Mouse (Mus musculus) midbrain, embryonic 13.5 days (tissue): ENCODE results near the gene Pfn2. TPM values are rescaled to one million over a fixed set of nuclear protein-coding genes. Genes with fewer than 3 reads are reported as not detected.

Experiments
- polyA plus RNA-seq: library from polyadenylated mRNA; unstranded; fragments of >200 nt; fragmentation: Nextera tagmentation; extraction: Ambion mirVana; gene quantifications from 2 replicates; pipeline ENCODE4 v1.2.1, GENCODE M21; 2015

Gene Pfn2
- polyA plus RNA-seq, 1 experiment from 2014 or later, result 503 TPM

Other genes starting within 250 kb of the Pfn2 start
- gene Commd2, start 196.4 kb downstream of the Pfn2 start, polyA plus RNA-seq, result 73.9 and 77.7 TPM in 2 replicates
- gene Ankub1, start 155.3 kb downstream of the Pfn2 start, polyA plus RNA-seq, result 0.22 and 0.23 TPM in 2 replicates
- 60.2 and 63.8 TPM in 2 replicates for gene Rnf13, start 112.0 kb downstream of the Pfn2 start, polyA plus RNA-seq